Mouse (Mus musculus) cerebellum, postnatal 25 days (tissue): Measurements from ENCODE around the gene Zbtb21.

ENCODE experiments used
- DNase-seq, 2 experiments: peaks; one replicate each; pipeline ENCODE4 v3.0.0; 2021; ENCODE audit warnings: mixed read lengths in 2 of 2

Gene Zbtb21

DNA sequence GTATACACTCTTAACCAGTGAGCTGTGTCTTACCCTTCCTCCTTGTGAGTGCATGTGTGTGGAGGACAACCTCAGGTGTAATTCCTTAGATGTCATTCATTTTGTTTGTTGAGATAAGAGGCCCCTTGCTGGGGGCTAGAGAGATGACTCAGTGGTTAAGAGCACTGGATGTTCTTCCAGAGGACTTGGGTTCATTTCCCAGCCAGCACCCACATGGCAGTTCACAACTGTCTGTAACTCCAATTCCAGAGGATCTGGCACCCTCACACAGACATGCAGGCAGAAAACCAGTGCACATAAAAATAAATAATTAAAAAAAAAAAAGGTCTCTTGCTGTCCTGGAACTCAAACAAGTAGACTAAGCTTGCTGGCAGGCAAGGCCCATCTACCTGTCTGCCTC, 20.6 kb downstream of the Zbtb21 start:
- no peak for DNase-seq

DNA sequence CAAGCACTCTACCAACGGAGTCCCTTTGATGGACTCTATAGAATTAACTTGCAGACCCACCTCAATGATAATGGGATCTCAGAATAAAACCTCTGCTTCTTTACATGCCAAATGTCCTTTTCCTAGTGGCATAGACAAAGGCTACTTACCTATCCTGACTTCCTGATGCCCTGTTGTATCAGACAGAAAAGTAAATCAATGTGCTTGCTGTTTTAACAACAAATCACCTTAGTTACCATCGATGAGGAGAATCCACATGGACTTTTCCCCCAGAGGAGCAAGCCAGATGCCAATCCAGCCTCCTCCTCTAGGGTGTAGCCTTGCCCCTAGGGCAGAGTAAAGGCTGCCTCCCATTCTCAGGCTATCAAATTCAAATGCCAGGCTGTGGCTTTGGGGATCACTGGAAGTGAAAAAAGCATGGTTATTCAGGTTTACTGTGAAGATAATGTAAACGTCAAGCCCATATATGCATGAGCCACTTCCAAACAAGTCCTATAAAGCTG, 21.9 kb downstream of the Zbtb21 start:
- DNase-seq, result no peak

DNA sequence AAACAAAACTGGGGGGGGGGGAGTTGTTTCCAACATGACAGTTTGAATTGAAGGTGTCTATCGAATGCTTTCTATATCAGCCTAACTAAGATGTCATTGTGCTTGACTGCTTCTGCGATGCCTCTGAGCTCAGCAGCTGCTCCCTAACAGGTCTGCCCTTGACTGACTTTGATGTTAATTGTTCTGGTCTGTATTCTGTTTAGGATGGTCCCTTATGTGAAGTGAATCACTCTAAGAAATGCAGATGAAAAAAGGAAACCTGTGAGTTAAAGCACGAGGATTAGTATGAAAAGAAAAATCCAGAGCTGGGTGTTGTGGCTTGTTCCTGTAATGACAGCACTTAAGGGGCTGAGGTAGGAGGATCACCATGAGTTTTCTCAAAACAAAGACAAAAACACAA, 26.6 kb downstream of the Zbtb21 start:
- no peak for DNase-seq

GRCm38 (mm10) chr16:97930231-97930630, 32.2 kb downstream of the Zbtb21 start:
- DNase-seq, result no peak

- DNase-seq, result no peak
Measured at GRCm38 (mm10) chr16:97929520-97929919, 32.9 kb downstream of the Zbtb21 start.

DNA sequence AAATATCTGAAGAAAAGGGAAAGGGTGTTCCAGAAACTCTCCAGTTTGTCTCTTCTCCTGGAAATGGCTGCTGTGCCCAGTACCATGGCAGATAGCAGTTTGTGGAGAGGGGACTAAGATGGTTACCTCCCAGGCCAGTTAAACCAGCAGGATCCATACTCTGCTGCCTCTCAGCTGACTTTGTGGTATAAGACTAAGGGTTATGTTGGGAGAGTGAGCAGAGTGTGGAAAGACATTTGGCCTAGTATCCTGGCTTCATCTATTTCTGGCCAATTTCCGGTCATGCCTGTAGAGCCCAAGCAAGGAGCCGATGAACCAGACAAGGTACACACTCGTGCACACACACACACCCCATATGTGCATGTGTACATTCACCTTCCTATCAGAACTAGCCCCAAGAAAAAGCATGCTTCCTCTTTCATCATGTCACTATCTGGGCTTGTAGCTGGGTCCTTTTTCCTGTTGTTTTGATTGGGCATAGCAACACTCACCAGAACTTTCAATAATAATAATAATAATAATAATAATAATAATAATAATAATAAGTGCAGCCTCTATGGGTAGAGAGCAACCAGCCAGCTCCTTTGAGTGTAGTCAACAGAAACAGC, 35.0 kb downstream of the Zbtb21 start:
- DNase-seq, result no peak

GRCm38 (mm10) chr16:97926381-97926780, 36.0 kb downstream of the Zbtb21 start:
- DNase-seq, result no peak

DNA sequence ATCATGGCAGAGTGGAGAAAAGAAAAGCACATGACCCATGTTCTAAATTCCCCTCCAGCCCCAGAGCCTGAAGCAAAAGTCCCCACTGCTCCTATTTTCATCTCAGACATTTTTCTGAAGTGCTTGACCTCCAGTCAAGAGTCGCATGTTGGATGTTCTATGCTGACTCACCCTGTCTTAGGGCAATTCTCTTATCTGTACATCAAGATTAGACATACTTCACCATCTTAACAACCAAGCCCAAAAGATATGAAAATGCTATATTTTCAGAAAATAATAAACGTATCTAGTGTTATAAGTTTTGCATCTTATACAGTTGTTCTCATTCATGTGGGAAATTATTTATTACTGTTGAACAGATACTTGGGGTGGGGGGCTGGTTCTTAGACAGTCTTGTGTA, 36.7 kb downstream of the Zbtb21 start:
- DNase-seq, result no peak

- DNase-seq, result no peak
Measured at GRCm38 (mm10) chr16:97923700-97924099, 38.7 kb downstream of the Zbtb21 start.

GRCm38 (mm10) chr16:97922779-97923126, 39.7 kb downstream of the Zbtb21 start:
- DNase-seq, result no peak

DNA sequence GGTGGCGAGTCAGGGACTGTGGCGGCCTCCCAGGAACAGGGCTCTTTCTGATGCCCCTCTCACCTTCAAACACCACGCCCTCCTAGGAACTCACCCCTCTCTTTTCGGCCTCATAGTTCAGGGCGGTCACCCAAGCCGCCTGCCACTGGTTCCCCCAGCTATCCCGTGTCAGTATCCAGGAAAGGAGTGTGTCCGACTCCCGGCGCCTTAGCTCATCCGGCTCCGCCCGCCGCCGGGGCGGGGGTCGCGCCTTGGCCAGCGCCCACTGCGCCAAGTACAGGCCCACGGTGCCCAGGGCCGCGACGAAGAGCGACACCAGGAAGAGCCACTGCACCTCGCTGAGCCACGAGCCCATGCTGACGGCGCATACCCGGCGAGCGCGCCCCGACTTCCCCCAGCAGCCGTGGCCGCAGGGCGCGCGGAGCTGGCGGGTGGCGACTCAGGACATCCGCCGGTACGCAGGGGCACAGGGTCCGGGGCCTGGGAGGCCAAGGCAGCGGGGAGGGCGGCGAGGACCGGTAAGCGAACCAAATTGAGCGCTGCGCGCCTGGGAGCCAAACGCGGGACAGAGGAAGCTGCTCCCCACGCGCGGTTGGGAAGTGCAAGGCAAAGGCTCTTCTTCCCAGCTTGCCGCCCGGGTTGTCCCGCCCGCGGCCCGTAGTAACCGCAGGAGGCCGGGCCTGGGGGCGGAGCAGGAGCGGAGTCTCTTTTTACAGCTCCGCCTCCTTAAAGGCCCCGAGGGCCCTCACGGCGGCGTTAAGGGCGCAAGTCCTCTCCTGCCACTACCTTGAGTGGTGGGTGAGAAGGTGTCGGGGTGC, 40.3 kb downstream of the Zbtb21 start:
- peak; percentile 92 to 94 for DNase-seq

GRCm38 (mm10) chr16:97920621-97921020, 41.8 kb downstream of the Zbtb21 start:
- no peak for DNase-seq

DNA sequence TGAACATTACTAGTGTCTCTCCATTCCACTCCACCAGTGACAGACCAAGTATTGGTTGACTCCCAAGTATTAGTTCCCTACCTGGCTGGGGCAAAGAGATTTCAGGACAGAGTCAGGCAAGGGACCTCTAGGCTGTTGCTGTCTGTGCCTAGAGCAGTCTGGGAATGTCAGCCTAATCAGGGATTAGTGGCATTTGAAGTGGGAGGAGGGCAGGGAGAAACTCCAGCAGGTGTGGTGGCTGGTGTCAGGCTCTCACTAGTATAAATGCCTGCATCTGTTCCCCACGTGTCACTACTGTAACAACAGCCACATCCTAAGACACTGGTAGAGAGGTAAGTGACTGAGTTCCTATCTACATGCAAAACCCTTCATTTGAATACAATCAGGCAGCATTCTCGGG, 42.6 kb downstream of the Zbtb21 start:
- DNase-seq, result no peak

DNA sequence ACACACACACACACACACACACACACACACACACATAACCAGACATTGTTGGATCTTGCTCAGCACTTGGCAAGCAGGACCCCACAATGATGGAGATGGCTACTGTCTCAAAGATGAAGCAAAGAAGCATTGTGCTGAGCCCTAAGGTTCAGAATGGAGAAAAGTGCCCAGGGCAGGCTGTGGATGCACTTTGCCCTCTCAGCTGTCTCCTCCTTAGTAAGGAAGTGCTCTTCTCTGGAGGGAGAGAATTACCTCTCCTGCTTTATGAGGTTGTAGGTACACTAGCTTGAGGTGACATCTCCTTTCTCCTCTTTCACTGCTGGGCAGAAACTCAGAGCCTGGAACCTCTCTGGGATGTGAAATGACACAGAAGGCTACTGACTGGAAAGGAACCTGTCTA, 49.5 kb downstream of the Zbtb21 start:
- no peak for DNase-seq

GRCm38 (mm10) chr16:97909356-97909755, 53.1 kb downstream of the Zbtb21 start:
- DNase-seq, result peak in 1 of 2 experiments; percentile 33

DNA sequence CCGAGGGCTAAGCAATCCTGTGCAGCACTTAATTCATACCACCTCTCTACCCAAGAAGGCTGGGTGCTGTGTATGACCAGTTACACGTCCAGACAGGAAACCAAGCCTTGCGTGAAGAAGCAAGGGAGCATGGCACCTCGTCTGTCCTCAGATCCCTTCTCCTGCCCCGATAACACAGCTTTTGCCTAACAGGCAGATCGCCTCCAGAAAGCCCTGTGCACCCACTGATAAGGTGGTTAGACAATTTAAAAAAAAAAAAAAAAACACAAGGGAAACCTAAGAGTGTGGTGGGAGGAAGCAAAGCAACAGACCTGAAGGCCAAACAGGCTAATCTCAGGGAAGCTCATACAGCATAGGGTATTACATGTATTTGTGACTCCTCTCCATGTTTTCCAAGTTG, 54.9 kb downstream of the Zbtb21 start:
- DNase-seq, result no peak

DNA sequence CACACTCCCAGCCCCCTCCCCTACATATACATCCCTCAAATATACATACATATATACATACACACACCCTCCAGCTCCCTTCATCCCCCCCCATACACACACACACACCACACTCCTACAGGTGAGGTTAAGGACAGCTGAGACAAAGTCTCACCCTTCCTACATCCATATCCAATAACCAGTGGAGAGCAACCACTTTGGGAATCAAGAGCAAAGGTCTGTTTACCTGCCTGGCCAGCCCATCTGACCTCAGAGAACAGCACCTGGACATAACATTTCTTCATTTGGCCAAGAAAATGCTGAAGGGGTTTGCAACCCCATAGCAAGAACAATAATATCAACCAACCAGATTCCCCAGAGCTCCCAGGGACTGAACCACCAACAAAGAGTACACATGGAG, 56.1 kb downstream of the Zbtb21 start:
- no peak for DNase-seq

DNA sequence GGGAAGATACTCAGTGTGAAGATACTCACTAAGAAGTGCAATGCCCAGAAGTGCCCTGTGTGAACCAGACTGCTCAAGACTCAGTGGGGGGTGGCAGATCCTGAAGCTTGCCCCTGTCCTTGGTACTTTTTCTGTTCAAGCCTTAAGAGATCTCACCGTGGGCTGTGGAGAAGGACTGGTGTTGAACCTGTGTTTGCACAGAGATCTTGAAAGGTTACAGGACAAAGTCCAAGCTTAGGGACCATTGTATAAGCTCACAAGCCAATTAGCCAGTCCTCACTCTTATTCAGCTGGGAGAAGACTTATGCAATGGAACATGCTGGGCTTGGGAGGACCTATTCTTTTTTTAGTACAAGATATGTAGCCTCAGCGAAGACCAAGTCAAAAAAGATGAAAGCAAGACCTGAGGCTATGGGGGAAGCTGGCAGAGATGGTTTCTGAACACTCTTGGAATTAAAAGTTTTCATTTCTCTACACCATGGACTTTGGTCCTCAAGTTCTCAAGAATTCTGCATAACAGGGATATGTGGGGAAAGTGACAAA, 56.9 kb downstream of the Zbtb21 start:
- no peak for DNase-seq

- DNase-seq, result no peak
Measured at GRCm38 (mm10) chr16:97904035-97904434, 58.4 kb downstream of the Zbtb21 start.

- DNase-seq, result peak in 1 of 2 experiments; percentile 13
Measured at GRCm38 (mm10) chr16:97897346-97898024, 64.9 kb downstream of the Zbtb21 start.
